Mouse (Mus musculus): ENCODE results near the gene Plcd4.

- no peak for TF ChIP-seq CTCF (IDR thresholded peaks at IDR 0.05; ENCODE audit: low read depth, low read length)
- TF ChIP-seq POLR2A (IDR thresholded peaks at IDR 0.05; ENCODE audit: insufficient read depth, low read length): no peak
- no peak for TF ChIP-seq EP300 (IDR thresholded peaks at IDR 0.05; ENCODE audit: insufficient read depth, low read depth, low read length)
Measured at GRCm38 (mm10) chr1:74511306-74511705, 31.4 kb upstream of the Plcd4 start.

All from ES-Bruce4 (cell line).